ENCODE assay signal across 8 mouse cellular contexts in the genomic region with DNA sequence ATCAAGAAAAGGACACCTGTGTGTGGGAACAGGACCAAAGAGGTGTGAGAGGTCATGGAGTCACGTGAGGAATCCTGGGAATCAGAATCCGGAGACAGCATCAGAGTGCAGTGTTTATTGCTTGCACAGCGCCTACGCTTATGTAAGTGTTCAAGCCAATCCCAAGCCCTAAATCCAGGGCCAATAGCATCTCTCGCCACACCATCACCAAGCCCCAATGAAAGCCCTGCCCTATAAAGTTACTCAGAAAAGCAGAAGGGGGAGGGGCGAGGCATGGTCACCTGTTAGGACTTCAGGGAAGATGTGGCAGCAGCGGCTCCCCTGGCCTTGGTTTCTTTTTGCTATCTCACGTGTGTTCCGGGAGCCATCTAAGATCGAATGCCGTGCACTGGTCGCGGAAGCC. TPM values are rescaled to one million over a fixed set of nuclear protein-coding genes. Genes with fewer than 3 reads are reported as not detected.
A peak's percentile ranks its signal among the peaks of the same experiment; 100 is the strongest.
DNase-seq lines count a peak whose midpoint lies in the region; ATAC-seq lines count a peak whose summit lies in the region.

No protein-coding gene starts in this region.

- H3K4me1 ChIP-seq in embryonic facial prominence, embryonic 15.5 days: 0 out of 2 replicates have a peak, but pooled peaks cover 3% of the 10 kb centered on the region
- H3K4me1 ChIP-seq in hindbrain, embryonic 10.5 days (replicated peaks): peaks cover 15% of the 10 kb centered on the region
- H3K4me1 ChIP-seq in limb, embryonic 12.5 days (replicated peaks): peaks cover 12% of the 10 kb centered on the region; the same call in 1 of the 2 replicates
- peaks cover 11% of the 10 kb centered on the region; the same call in 1 of the 2 replicates for H3K4me1 ChIP-seq in midbrain, embryonic 12.5 days
- no peaks in the 10 kb centered on the region for H3K4me1 ChIP-seq in stomach, embryonic 15.5 days

- no peaks in the 10 kb centered on the region for H3K9me3 ChIP-seq in embryonic facial prominence, embryonic 15.5 days (replicated peaks)
- H3K9me3 ChIP-seq in hindbrain, embryonic 10.5 days: no peaks in the 10 kb centered on the region
- no peaks in the 10 kb centered on the region for H3K9me3 ChIP-seq in limb, embryonic 12.5 days
- H3K9me3 ChIP-seq in midbrain, embryonic 12.5 days: no peaks in the 10 kb centered on the region
- no peaks in the 10 kb centered on the region for H3K9me3 ChIP-seq in stomach, embryonic 15.5 days

- H3K36me3 ChIP-seq in embryonic facial prominence, embryonic 15.5 days: no peaks in the 10 kb centered on the region
- peaks cover 2% of the 10 kb centered on the region; the same call in 1 of the 2 replicates for H3K36me3 ChIP-seq in hindbrain, embryonic 10.5 days
- H3K36me3 ChIP-seq in limb, embryonic 12.5 days: peaks cover 1% of the 10 kb centered on the region; the same call in 1 of the 2 replicates
- H3K36me3 ChIP-seq in midbrain, embryonic 12.5 days: peaks cover 1% of the 10 kb centered on the region; the same call in 1 of the 2 replicates
- H3K36me3 ChIP-seq in stomach, embryonic 15.5 days: no peaks in the 10 kb centered on the region

- no peak for ATAC-seq in embryonic facial prominence, embryonic 15.5 days (ENCODE audit: insufficient number of reproducible peaks, low FRiP score, low TSS enrichment, low read depth)
- peak; percentile 59 for ATAC-seq in limb, embryonic 12.5 days (ENCODE audit: insufficient number of reproducible peaks, insufficient read depth, low FRiP score, low TSS enrichment, low read depth)
- ATAC-seq in midbrain, embryonic 12.5 days (ENCODE audit: low FRiP score, low read depth): no peak
- peak; percentile 74 for ATAC-seq in stomach, embryonic 15.5 days (ENCODE audit: insufficient read depth, low FRiP score, low read depth)

- no peak overlapping the region for H3K27ac ChIP-seq in embryonic facial prominence, embryonic 15.5 days (replicated peaks)
- no peak overlapping the region for H3K27ac ChIP-seq in hindbrain, embryonic 10.5 days
- no peak overlapping the region for H3K27ac ChIP-seq in limb, embryonic 12.5 days
- no peak overlapping the region for H3K27ac ChIP-seq in midbrain, embryonic 12.5 days (replicated peaks)
- H3K27ac ChIP-seq in stomach, embryonic 15.5 days: no peak overlapping the region

- DNase-seq in adrenal gland, adult (ENCODE audit: inconsistent age in 2 of 2, low spot score in 1 of 2): peak; percentile 63 to 75
- no peak for DNase-seq in adrenal gland, adult 18-20 months (ENCODE audit: low spot score in 2 of 2)
- DNase-seq in adrenal gland, postnatal 36 days: peak; percentile 42 to 68
- DNase-seq in hindbrain, embryonic 10.5 days (ENCODE audit: low spot score): peak; percentile 18

- H3K9ac ChIP-seq in embryonic facial prominence, embryonic 15.5 days: no peak overlapping the region
- no peak overlapping the region for H3K9ac ChIP-seq in limb, embryonic 12.5 days (replicated peaks)
- 0 out of 2 replicates have a peak overlapping the region, but pooled peaks have one; percentile 8 for H3K9ac ChIP-seq in midbrain, embryonic 12.5 days (replicated peaks)
- no peak overlapping the region for H3K9ac ChIP-seq in stomach, embryonic 15.5 days

- WGBS in embryonic facial prominence, embryonic 15.5 days: 13% methylated on average over 13 of the region's 13 CpGs
- WGBS in hindbrain, embryonic 10.5 days: 15% methylated on average over 13 of the region's 13 CpGs
- WGBS in limb, embryonic 12.5 days: 13% methylated on average over 13 of the region's 13 CpGs
- 17% methylated on average over 13 of the region's 13 CpGs for WGBS in midbrain, embryonic 12.5 days
- 9% methylated on average over 13 of the region's 13 CpGs for WGBS in stomach, embryonic 15.5 days

- no peaks in the 10 kb centered on the region for H3K27me3 ChIP-seq in embryonic facial prominence, embryonic 15.5 days
- H3K27me3 ChIP-seq in hindbrain, embryonic 10.5 days (ENCODE audit: insufficient read depth, poor library complexity, severe bottlenecking): no peaks in the 10 kb centered on the region
- H3K27me3 ChIP-seq in limb, embryonic 12.5 days: no peaks in the 10 kb centered on the region
- peaks cover 7% of the 10 kb centered on the region for H3K27me3 ChIP-seq in midbrain, embryonic 12.5 days
- no peaks in the 10 kb centered on the region for H3K27me3 ChIP-seq in stomach, embryonic 15.5 days (replicated peaks)

- peak overlapping the region; percentile 49 for H3K4me2 ChIP-seq in embryonic facial prominence, embryonic 15.5 days (replicated peaks)
- H3K4me2 ChIP-seq in limb, embryonic 12.5 days: peak overlapping the region; percentile 54
- H3K4me2 ChIP-seq in midbrain, embryonic 12.5 days (replicated peaks): peak overlapping the region; percentile 41
- peak overlapping the region; percentile 60 for H3K4me2 ChIP-seq in stomach, embryonic 15.5 days

- peak overlapping the region; percentile 27 for H3K4me3 ChIP-seq in embryonic facial prominence, embryonic 15.5 days (replicated peaks)
- peak overlapping the region; percentile 42 for H3K4me3 ChIP-seq in hindbrain, embryonic 10.5 days
- peak overlapping the region; percentile 28 for H3K4me3 ChIP-seq in limb, embryonic 12.5 days (replicated peaks)
- 0 out of 2 replicates have a peak overlapping the region, but pooled peaks have one; percentile 12 for H3K4me3 ChIP-seq in midbrain, embryonic 12.5 days
- peak overlapping the region; percentile 35 for H3K4me3 ChIP-seq in stomach, embryonic 15.5 days (replicated peaks)

RNA-seq across cellular contexts. Expression of gene Rbx1, which starts 14.9 kb away (rescaled TPM):
- 100 to 1,000 TPM; 133 to 140 TPM for total RNA-seq in adrenal gland, adult 18-20 months (2021)
- total RNA-seq in adrenal gland, postnatal 36 days (2021): 100 to 1,000 TPM; 147 to 151 TPM
- 418 and 468 TPM in 2 replicates for polyA plus RNA-seq in embryonic facial prominence, embryonic 15.5 days (2015; fragmentation: Nextera tagmentation; extraction: Ambion mirVana)
- 622 and 639 TPM in 2 replicates for polyA plus RNA-seq in hindbrain, embryonic 10.5 days (2016; fragmentation: Nextera tagmentation; extraction: Ambion mirVana)
- 559 TPM in 2 replicates for polyA plus RNA-seq in limb, embryonic 12.5 days (2016; fragmentation: Nextera tagmentation; extraction: Ambion mirVana)
- 493 and 541 TPM in 2 replicates for polyA plus RNA-seq in midbrain, embryonic 12.5 days (2016; fragmentation: Nextera tagmentation; extraction: Ambion mirVana)
- 451 and 486 TPM in 2 replicates for polyA plus RNA-seq in stomach, embryonic 15.5 days (2015; fragmentation: Nextera tagmentation; extraction: Ambion mirVana)

Comparison
In these comparisons a context has a peak if more than half of its experiments do, and no peak if none do; other contexts are left out.
1. DNase-seq: peak in adrenal gland, adult (2 of 2), adrenal gland, postnatal 36 days (2 of 2) and hindbrain, embryonic 10.5 days (single experiment); none in adrenal gland, adult 18-20 months (0 of 2).
2. ATAC-seq: peak in limb, embryonic 12.5 days (single experiment) and stomach, embryonic 15.5 days (single experiment); none in embryonic facial prominence, embryonic 15.5 days (single experiment) and midbrain, embryonic 12.5 days (single experiment).
3. Peak in every context shown above with its lines, with median percentiles within 50 percentile points of each other: H3K4me2 ChIP-seq and H3K4me3 ChIP-seq.